Mouse (Mus musculus) kidney, adult 10 weeks (tissue): ENCODE results near the gene Cntrl. TPM values are rescaled to one million over a fixed set of nuclear protein-coding genes. Genes with fewer than 3 reads are reported as not detected.

ENCODE experiments used
- polyA plus RNA-seq: library from polyadenylated mRNA; stranded (reverse); fragments of 350-450 nt; fragmentation: Illumina TruSeq; extraction: RNeasy Lipid Tissue Mini Kit (QIAGEN cat#74804); gene quantifications from one replicate; pipeline ENCODE4 v1.2.3, GENCODE M21; 2014; ENCODE audit warnings: low read depth, low replicate concordance

Gene Cntrl
- polyA plus RNA-seq, result 18.8 TPM

DNA sequence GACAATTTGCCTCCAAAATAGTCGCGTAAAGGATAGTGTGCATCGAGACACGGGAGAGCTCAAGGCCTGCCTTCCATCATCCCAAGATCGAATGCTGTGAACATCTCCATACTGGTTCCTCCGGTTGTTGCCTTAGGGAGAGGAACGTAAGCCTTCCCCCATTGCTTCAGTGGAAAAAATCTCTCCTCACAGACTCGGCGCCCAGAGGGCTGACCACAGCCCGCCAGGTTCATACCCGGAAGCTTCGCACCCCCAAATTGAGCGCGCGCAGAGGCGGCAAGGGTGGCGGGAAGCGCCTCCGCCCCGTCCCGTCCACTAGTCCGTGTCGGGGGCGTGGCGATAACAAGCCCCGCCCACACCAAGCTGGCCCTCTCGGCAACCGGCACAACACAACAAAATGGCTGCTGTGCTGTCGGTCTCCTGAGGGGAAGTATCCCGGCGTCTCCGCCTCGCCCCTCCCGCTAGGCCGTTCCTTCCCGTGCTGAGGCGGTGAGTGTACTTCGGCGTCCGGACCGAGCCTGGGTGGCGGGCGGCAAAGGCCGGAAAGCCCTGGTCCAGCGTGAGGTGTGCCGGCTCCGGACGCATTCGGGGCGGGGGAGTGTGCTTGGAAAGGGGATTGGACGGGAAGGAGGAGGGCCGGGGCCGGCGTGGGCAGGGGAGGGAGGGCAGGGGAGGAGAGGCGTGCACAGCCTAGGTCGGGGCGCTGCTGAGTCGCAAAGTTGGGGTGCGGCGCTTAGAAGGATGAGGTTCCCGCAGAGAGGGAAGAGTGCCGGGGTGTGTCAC, at the start of gene Cntrl:
Gene Cntrl, plus strand, starts transcription at position 352 of the 783 bp plus-strand sequence.

DNA sequence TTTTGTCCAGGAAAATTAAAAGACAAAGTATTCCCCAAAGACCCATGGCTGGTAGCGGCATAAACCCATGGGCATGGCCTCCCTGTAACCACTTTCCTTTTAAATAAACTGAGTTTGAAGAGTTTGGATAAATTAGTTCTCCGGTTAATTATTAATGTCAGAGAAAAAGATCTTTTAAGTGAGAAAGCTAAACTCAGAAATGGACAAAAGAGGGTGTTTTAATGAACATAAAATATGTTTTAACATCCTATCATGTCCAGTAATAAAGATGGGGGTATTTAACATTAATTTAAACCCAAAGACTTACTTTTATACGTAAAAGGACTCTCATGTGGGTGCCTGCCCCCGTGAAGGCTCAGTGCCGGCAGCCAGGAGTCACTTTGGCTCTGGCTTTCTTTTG, 48.0 kb upstream of the Cntrl start, which contains the start of gene Hc:
Gene Hc, minus strand, starts transcription at position 101 of the 400 bp plus-strand sequence.

GRCm38 (mm10) chr2:35101443-35101842, 7.8 kb upstream of the Cntrl start, which contains the start of gene AI182371:
Gene AI182371 (minus strand): TSS chr2:35101543.

DNA sequence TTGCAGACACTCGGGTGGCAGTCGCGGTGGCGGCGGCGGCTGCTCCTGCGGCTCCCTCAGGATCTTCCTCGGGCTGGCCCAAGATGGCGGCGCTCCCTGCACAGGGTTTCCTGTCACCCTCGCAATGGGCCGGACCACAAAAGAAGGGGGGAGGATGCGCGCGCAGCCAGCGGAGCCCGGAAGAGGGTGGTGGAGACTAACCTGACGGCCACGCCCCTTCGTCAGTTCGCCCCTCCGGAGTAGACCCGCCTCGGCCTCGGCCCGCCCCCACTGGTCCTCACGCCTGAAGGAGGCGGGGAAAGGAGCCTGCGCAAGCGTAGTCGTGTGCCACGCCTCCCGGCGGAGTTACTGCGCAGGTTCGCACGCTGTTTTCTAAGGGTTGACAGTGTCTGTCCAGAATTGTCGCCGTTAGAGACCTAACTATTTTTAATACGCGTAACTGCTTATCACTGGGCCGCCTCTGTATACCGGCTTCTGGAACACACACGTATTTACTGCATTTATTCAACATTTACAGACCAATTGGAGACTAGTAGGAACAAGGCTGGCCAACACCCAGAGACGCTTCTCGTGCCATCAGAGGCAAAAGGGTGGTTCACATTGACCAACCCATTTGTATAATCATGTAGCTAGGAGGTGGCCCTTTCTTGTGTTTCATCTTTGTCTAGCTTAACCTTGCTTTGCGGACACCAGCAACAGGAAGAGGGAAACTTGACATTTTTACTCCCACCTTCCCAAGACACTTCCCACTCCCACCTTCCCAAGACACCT, 91.8 kb downstream of the Cntrl start, which contains the start of gene Rab14:
Gene Rab14, minus strand, starts transcription at position 223 of the 771 bp plus-strand sequence.

Other genes with a start within 250 kb of the Cntrl start
- 71.4 TPM for gene Cutal, start 235.1 kb upstream of the Cntrl start, polyA plus RNA-seq
- 63.2 TPM for gene Psmd5, start 234.5 kb upstream of the Cntrl start, polyA plus RNA-seq
- not detected for gene Phf19, start 195.5 kb upstream of the Cntrl start, polyA plus RNA-seq
- 2.5 TPM for gene Traf1, start 147.7 kb upstream of the Cntrl start, polyA plus RNA-seq
- 0.28 TPM for gene Hc, start 48.1 kb upstream of the Cntrl start, polyA plus RNA-seq
- gene AI182371, start 7.9 kb upstream of the Cntrl start, polyA plus RNA-seq, result 1.7 TPM
- 403 TPM for gene Rab14, start 91.6 kb downstream of the Cntrl start, polyA plus RNA-seq
- 4.8 TPM for gene Gsn, start 146.9 kb downstream of the Cntrl start, polyA plus RNA-seq
- 14.3 TPM for gene Stom, start 227.5 kb downstream of the Cntrl start, polyA plus RNA-seq